Mouse (Mus musculus) kidney, postnatal 14 days (tissue): ENCODE data around the gene Cyp27a1.

Experiments used
- DNase-seq: peaks from one replicate; pipeline ENCODE4 v3.0.0; 2022; ENCODE audit warnings: mixed read lengths

Gene Cyp27a1

DNA sequence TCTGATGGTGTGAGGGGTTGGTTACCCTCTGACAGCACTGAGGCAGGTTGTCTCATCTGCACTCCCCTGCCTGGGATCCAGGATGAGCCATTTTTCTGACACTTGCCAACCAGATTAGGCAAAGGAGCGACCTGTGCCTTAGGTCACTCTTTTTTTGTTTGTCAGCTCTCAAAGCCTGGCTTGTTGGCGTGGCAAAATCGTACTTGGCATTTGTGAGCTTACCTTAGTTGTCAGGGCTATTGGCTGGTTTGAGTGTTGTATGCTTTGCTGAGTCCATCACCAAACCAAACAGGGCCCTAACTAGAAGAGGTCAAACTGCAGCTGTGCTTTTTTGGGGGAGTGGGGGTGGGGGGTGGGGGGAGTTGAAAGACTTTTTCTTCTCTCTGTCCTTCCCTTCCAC lies 5.9 kb downstream of the Cyp27a1 start:
- no peak for DNase-seq

DNA sequence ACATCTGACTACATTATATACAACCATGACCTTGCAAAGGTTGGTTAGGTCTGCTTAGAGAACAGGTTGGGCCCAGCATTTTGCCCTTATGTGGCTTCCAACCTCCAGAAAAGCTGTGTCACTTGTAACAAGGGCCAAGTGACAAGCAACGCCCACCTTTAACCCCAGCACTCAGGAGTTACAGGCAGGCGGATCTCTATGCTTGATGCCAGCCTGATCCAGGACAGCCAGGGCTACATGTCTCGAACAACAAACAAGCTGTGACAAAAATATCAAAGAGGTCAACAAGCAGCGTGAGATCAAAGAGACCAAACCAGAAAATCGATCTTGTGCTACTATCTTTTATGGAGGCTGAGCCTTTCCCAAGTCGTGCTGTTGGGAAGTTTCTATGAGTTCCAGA lies 8.3 kb downstream of the Cyp27a1 start:
- no peak for DNase-seq

DNA sequence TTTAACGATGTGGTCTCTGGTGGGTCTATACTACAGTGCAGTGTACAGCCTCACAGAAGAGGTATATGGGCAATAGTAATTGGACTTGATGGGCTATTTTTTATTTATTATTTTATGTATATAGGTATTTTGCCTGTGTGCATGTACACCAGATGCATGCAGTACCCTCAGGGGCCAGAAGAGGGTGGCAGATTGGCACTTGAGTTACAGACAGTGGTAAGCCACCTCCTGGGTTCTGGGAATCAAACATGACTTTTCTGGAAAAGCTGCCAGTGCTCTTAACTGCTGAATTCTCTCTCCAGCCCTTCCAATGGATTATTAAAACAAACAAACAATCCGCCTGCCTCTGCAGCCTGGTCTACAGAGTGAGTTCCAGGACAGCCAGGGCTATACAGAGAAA lies 10.4 kb downstream of the Cyp27a1 start:
- no peak for DNase-seq

DNA sequence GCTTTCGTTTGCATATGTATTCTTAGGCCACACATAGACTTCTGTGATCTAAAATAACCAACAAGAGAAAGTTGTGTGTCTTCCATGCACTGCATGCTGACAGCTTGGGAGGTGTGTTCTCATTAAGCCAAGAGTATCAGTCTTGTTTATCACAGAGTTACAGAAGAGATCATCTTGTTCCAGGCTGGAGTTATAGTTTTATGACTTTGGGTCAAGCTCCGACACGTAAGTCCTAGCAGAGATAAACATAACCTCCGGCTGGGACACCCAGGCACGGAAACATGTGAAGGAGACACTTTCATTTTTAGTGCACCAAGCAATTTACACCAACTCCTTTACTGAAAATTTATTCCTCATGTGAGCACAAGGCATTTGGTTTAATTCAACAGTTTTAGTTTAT lies 12.7 kb downstream of the Cyp27a1 start:
- DNase-seq: no peak

DNA sequence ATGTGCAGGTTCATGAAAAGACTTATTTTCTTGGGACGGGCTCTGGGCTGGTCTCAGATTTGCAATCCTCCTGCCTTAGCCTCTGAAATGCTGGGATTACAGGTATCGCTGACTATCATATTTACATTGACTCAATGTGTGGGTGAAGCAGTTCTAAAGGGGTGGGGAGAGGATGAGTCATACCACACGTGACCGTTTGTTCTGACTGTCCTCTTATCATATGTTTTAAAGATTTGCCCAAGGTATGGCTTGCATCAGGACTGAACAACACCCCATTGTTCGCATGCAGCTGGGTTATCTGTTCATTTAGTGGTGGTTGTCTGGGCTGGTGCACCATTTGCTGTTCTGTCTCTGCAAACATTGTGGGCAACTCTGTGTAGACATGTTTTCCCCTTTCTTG lies 13.3 kb downstream of the Cyp27a1 start:
- DNase-seq: no peak

DNA sequence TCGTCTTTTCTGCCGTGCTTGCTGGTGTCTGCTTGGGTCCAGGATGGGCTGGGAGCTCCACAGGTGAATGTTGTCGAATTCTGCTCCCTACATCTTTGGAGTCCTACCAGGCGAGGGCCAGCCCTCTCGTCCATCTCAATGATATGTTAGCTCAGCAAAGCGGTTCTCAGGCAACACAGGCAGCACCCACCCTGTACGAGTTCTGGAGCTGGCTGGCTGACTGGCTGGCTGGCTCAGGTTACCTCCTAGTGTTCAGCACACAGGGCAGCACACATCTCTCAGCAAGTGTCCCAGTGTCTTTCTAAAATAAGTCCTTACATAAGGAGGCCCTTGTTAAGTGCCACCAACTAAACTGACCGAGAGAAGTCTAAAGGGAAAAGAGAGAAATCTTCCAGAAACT lies 15.1 kb downstream of the Cyp27a1 start:
- no peak for DNase-seq

DNA sequence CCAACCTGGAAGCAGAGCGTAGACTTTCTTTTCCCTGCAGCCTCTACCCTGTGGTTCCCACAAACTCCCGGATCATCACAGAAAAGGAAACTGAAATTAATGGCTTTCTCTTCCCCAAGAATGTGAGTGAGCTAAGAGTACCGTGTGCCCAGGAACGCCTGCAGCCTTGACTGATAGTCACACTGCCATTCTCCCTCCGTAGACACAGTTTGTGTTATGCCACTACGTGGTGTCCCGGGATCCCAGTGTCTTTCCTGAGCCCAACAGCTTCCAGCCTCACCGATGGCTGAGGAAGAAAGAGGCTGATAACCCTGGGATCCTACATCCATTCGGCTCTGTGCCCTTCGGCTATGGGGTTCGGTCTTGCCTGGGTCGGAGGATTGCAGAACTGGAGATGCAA lies 23.6 kb downstream of the Cyp27a1 start:
- no peak for DNase-seq

DNA sequence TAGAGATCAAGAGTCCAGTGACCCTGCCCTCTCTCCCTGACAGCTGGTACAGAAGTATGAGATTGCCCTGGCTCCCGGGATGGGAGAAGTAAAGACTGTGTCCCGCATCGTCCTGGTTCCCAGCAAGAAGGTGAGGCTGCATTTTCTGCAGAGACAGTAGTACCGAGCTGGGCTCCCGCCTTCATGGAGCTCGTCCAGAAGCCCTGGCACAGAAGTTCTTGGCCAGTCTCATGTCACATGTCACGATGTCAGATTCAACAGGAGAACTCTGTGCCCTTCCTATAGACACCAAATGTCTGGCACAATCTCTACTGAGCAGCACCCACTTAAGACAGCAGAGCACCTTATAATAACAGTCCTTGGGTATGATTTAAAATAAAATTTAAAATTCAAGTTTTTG lies 24.1 kb downstream of the Cyp27a1 start:
- DNase-seq: no peak

DNA sequence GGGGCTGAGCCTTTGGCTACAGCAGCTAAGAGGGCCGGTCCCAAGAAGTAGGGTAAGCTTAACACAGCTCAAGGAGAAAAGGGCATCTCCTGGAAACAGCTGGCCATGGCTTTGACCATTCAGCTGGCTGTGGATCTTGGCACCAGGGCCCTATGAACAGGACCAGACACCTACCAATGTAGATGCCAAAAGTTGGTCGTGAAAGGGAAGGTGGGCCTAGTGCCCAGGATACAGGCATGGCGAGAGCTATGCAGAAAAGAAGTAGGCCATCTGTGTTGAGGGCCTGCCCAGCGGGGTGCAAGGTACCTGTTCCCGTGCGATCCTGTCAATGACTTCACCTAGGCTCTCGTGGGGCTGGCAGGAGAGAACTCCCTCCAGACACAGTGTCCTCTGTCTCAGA lies 27.5 kb downstream of the Cyp27a1 start:
- no peak for DNase-seq

DNA sequence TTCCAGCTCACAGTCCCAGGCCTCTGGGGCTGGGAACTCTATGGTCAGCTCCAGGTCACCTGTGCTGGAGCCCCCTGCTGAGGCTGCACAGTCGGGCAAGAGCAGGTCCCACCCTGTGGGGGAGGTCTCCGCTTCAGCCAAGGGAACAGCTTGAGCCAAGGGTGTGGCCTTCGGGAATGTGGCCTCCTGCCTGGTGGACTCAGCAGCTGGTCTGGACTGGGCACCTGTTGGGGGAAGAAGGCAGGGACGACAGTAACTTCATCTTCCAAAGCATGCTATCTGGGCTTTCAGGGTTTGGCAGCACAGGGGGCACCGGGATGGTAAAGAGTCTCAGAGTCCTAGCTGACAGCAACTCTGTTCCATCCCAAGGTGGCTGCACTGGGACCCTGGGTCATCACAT lies 34.0 kb downstream of the Cyp27a1 start:
- DNase-seq: no peak

DNA sequence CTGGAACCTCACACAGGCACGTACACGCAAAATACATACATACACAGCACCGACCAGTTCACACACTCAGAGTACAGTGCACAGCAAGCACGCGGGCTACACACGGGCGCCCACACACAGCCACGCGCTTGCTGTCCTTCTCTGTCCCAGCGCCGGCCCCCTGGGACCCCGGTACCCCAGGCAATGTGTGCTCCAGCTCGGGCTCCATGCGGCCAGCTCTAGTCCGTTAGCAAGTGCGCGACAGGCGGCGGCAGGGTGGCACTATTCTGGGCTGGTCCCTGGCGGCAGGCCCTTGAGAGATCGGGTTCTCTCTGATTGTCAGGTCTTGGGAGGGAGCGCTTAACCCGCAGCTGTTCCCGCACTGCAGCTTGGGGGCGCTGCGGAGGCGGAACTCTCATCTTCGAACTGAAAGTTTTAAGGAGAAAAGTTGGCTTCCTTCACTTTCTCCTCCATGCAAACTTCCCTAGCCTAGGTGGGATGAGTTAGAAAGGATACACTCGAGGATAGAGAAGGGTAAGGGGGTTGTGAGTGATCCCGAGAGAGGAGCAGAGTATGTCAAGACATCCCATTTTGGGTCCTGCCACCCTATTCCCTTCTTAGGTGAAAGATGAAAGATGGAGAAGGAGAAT lies 35.4 kb downstream of the Cyp27a1 start, which contains the start of gene Prkag3:
Gene Prkag3, minus strand, starts transcription at position 579 of the 629 bp plus-strand sequence.
- peak; percentile 47 for DNase-seq

DNA sequence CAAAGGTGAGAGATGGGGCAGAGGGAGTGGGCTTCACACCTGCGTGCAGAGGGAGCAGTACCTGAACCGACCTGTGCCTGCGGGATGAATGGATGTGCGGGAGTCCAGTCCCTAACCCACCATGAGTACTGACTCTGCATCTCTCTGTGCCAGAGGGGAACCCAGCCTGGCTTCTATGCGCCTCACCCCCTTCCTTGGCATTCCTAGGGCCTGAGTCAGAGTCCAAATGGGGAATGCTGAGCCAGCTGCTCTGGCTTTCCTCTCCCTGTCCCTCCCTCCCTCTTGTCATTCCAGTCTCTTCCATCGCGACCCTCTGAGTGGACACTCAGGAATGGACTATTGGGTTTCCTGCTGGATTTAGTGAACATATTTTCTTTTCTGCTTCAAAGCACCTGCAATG lies 35.9 kb downstream of the Cyp27a1 start:
- DNase-seq: peak; percentile 76

DNA sequence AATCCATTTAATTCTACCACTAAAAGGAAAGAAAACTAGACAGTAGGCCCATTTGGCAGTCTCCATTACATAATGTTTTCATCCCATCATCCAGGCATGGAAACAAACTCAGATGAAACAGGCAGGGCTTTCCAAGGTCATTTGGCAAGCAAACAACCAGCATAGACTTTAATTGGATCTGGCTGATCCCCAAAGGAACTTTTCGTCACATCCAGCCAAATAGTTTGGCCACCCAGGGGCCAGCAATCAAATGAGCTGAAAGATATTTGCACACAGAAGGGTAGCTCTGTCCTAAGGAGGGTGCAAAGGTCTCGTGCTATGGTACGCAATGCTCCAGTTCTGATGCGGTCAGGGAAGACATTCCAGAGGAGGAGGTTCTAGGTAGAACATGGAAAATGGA lies 37.3 kb downstream of the Cyp27a1 start:
- DNase-seq: peak; percentile 74

DNA sequence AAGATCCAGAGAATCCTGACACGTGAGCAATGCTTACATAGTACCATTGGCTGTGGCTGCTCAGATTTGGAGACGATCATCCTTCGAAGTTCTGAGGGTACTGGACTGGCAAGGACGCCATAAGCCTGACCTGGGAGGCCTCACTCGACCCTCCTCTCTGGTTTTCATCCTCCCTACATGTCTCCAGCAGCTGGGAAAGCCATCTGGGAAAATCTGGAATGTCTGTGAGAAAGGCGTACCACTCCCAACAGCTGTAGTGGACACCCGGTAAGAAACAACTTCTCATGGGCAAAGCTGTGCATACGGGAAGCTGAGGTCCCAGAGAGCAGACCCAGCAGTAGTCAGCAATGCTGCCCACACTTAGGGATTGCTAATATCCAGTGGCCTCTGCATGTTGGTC lies 38.8 kb downstream of the Cyp27a1 start:
- DNase-seq: no peak

DNA sequence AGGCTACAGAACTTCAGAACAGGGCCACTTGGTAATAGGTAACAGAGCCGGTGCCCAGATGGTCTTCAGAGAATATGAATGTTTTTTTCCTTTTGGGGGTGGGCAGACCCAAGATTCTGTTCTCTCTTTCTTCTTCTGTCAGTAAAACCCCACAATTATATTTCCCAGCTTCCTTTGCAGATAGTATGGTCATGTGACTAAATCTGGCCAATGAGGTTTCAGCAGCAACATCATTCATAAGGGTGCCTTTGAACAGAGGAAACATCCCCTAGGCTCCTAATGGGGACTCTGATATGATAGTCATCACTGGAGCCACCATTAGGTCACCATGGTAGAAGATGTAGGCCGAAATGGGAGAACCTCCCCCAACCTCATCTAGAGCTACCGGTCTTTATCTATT lies 39.5 kb downstream of the Cyp27a1 start:
- DNase-seq: no peak

DNA sequence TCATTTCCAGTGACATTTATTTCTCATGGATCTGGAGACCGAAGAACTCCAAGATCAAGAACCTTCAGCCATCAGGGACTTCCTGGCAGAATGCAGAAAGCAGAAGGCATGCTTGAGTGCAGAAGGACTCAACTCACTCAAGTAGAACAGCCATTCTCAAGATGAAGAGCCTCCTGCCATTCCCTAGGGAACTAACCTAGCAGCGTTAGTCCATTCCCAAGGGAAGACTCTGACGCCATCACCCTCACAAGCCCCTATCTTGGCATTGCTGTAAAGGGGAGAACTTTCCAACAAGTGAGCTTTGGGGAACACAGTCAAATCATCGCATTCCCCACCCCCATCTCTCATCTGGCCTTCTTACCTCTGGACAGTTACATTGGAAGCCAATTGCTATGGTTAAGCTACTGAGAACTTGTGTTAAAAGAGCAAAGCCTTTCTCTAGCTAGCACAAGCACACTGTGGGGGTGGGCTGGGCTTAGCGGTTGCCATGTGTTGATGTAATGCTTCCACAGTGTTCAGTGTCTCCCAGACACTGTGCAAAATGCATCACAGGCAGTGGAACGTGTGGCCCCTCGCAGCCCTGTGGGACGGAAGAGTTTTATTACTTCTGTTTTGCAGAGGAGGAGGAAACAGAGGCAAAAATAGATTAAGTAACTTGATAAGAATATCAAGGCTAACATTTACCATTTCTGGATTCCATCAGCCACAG lies 40.0 kb downstream of the Cyp27a1 start:
- DNase-seq: no peak

DNA sequence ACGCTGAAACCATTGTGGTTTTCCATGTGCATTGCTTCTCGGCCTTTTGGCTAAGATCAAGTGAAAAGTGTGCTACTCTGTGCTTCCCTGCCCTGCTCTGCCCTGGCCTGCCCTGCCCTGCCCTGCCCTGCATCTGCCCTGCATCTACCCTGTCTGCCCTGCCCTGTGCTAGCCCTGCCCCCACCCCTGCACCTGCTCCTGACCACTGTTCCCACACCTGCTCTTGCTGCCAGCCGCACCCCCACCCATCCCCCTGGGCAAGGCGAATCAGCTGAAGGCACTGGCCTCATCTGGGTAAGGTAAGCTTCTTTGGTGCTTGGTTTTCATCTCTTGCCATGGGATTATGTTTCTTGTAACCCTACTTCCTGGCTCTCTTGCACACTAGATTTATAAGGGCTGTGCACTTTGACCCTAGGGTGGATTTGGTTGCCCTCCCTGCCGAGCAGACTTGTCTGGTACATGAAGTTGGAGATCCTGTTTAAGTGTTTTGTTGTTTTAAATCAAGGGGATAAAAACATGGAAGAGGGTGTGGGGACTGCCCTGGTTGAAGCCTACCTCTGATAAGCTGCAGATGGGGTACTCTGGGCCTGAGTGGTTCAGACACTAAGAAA lies 40.9 kb downstream of the Cyp27a1 start:
- DNase-seq: no peak

DNA sequence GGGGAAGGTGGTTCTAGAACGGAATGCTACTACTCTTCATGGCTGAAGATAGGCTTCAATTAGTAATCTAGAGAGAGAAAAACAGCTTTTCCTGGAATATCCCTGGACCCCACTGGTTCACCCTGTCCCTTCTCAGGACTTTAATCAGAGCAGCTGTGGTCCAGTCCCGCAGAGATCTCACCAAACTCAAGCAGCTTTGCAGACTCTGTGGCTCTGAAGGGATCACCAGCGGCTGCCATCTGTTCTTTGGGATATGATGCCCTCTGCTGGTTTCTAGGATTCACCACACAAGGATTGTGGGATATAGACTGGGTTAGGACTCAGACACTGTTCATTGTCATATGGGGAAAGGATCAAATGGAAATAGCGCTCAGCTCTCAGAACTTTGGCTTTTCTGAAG lies 46.4 kb downstream of the Cyp27a1 start:
- DNase-seq: peak; percentile 69

DNA sequence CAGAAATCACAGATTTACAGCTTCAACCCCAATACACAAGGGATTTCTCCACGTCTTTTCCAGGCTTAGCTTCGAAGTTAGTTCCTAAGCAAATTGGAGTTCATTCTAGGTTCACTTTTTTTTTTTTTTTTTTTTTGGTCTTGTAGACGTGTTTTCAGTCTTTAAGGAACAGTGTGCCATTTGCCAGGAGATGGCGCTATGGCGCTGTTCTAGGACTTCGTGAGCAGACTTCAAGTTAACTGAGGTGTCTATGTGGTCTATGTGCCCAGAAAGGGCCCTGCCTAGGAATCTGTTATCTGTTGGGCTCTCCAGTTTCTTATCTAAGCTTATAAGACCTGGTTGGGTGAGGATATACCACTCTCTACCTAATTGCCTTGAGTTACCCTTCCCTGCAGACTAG lies 49.7 kb downstream of the Cyp27a1 start:
- DNase-seq: peak; percentile 79

DNA sequence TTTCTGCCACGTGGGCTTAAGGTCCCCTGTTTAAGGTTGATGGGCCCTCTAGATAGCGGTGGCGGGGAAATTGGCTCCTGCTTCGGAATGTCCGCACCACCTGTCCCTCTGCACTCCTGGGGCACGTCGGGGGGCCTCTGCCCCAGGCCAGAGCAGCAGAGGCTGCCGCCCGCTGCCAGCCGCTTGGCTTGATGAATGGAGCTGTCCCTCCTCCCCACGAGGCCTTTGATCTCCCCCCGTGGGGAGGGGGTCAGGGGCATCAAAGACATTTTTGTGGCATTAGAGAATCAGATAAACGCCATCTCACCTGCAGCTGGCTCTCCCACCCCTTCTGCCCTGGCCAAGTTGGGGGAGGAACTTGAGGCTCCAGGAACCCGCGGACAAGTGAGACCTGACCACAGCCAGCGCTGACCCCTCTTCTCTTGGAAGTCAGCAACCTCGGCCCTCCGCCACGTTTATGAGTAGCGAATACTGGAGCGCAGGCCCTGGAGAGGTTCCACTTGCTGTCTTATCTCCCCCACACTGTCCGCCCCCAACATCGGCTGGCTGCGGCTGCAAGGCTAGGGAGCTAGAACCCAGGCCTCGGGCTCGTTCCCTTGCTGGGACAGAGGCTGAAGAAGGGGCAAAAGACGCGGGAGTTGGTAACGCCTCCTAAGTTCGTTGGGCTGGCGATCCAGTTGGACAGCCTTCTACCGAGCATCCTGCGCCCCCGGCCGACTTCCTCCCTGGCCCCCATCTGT lies 57.5 kb downstream of the Cyp27a1 start:
- no peak for DNase-seq

DNA sequence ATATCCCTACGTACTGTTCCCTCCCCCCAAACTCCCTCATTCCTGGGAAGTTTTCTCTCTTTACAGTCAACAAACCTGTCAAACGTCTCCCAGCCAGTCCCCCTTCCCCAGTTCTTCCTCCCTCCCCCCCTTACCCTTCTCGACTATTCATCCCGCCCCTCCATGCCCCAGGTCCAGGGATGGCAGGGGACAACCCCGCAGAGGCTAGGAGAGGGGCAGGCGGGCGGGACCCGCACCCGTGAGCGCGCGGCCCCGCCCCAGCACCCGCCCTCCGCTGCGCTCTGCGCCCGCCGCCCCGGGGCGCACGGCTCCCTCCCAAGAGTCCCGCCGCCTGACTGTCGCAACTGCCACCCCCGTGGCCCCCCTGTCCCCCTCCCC lies 58.1 kb downstream of the Cyp27a1 start:
- no peak for DNase-seq

DNA sequence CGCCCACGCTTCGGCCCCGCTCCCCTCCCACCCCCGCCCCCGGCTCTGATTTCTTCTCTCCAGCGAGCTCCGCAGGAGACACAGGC lies 58.3 kb downstream of the Cyp27a1 start, which contains the start of gene Wnt6:
Gene Wnt6, plus strand, starts transcription at position 48 of the 86 bp plus-strand sequence.
- DNase-seq: no peak

DNA sequence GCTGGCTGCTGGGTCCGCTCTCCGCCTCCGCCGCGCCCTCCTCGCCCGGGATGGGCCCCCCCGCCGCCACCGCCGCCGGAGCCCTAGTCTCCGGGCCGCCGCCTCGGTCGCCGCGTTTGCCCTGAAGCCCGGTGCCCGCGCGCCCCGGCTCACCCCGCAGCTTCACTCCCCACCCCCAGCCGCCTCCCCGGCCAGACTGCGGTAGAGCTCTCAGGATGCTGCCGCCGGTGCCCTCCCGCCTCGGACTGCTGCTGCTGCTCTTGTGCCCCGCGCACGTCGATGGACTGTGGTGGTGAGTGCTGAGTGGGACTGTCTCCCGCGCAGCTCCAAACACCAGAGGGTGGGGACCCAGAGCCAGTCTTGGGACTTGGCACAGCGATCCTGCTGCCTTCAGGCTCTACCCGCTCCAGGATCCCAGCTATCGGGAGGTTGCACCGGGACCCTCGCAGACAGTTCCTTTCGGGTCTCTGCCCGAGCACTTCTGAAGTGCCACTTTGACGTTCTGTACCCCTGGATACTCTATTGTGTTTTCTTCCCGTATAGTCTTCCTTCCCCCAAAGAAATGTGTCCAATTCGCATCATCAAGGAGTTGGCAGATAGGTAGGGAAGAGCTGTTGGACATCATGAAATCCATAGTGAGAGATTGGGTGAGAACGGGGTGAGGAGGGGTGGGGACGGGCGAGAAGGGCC lies 58.7 kb downstream of the Cyp27a1 start:
- peak; percentile 24 for DNase-seq

DNA sequence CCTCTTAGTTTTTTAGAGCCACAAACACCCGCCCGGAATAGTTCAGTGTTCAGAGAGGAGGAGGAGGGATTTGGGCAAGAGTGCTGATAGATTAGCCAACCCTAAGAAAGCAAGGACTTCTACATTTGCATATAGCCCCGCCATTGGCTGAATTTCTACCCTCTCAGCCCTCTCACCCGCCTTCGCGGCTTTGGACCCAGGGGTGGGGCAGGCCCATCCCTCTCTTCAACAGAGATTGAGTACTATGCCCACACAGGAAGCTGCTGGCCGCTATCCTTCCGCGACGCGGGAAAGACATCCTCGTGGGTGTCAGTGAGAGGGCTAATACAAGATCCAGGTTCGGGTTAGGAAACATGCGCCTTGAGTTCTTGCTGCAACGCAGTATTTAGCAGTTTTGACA lies 59.8 kb downstream of the Cyp27a1 start:
- peak; percentile 90 for DNase-seq
